Mouse (Mus musculus): ENCODE measurements around the gene Kcnmb1. TPM values are rescaled to one million over a fixed set of nuclear protein-coding genes. Genes with fewer than 3 reads are reported as not detected.
A peak's percentile ranks its signal among the peaks of the same experiment; 100 is the strongest.

Gene Kcnmb1
- total RNA-seq, 1 experiment from 2014 or later, result not detected

GRCm38 (mm10) chr11:33939456-33940113, 23.2 kb upstream of the Kcnmb1 start:
- ATAC-seq (replicated peaks; ENCODE audit: insufficient number of reproducible peaks, low FRiP score, low TSS enrichment, poor library complexity, severe bottlenecking), result 0 out of 2 replicates have a peak, but pooled peaks have one; percentile 33

DNA sequence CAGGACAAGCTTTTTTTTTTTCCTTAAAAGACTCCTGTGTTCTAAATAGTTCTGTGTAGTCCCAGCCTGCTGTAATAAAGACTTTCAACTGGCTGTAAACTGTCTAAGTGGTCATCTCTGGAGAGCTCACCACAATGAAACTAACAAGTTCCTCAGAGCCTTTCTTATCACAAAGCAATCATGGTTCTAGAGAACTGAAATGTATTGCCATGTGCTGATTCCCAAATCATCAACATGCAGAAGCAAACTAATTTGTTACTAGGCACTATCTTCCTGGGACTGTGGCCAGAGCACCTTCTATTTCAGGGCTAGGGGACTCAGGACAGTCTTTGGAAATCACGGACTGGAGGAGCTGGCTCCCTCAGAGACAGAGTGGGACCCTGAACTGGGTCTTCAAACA, 19.2 kb upstream of the Kcnmb1 start:
- ATAC-seq (replicated peaks; ENCODE audit: insufficient number of reproducible peaks, low FRiP score, low TSS enrichment, poor library complexity, severe bottlenecking), result no peak

DNA sequence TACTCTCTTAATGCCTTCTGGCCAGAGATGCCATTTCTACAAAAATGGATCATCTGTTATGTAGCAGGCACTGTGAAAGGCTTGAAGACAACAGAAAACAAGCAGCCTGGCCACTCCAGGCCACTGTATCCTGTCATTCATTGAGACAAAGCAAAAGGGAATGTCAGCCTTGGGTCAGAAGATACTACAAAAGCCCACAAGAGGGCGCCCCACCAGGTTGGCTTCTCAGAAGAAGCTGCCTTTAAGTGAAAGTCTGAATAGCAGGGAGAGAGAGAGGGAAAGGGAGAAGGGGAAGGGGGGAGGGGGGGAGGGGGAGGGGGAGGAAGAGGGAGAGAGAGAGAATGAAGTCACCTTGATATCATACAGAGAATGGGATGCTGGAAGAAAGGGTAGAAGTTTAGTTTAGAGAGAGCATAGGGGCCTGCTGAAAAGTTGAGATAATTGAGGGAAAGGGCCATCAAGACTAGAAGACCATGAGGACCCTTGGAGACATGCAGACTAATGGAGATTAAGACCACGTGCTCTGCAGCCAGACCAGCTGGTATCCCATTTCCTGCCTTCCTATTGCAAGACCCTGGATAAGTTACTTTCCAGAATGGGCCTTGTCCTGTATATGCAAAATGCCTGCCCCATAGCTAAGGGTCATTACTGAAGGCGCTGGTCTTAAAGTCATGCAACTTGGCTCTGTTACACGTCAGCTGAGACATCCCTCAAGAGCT, 18.6 kb upstream of the Kcnmb1 start:
- no peak for ATAC-seq (replicated peaks; ENCODE audit: insufficient number of reproducible peaks, low FRiP score, low TSS enrichment, poor library complexity, severe bottlenecking)

DNA sequence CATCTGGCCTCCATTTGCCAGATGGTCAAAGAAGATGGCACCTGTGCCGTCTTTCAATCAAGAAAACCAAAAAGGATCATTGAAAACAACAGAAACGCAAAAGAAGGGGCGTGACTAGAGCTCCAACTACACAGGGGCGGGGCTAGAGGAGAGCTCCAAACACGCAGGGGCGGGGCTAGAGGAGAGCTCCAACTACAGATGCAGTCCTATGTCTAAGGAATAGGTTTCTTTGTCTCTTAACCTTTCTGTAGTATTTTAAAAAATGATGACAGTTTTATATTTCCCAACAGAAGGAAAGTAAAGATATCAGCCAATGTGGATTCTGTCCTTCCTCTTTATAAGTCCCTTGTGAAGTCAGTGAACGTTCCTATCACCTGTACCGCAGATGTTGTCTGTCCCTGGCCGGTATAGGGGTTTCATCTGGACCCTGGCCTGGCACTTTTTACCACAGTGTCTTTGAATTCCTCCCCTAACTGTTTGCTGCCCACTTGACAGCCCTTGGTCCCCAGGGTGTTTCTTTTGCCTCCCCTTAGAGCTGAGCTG, 18.0 kb upstream of the Kcnmb1 start:
- ATAC-seq (replicated peaks; ENCODE audit: insufficient number of reproducible peaks, low FRiP score, low TSS enrichment, poor library complexity, severe bottlenecking), result no peak

- ATAC-seq (replicated peaks; ENCODE audit: insufficient number of reproducible peaks, low FRiP score, low TSS enrichment, poor library complexity, severe bottlenecking), result no peak
Measured at GRCm38 (mm10) chr11:33946501-33946900, 16.3 kb upstream of the Kcnmb1 start.

DNA sequence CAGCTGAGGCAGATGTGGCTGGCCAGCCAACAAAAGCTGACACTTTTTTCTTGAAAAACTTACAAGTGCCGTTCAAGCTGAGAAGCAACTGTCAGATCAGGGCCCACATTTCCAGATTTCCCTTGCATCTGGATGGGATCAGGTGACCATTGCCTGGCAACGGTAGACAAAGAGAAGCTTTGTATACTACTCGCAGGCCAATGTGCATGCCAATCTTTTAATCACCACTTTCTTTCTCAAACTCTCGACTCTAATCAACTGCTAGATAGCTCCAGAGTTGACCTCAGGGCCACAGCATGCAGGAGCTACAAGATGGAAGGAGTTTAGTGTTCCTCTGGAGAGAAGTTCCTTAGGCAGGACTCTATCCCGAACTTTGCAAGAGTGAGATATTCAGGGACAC, 11.7 kb upstream of the Kcnmb1 start:
- no peak for ATAC-seq (replicated peaks; ENCODE audit: insufficient number of reproducible peaks, low FRiP score, low TSS enrichment, poor library complexity, severe bottlenecking)

DNA sequence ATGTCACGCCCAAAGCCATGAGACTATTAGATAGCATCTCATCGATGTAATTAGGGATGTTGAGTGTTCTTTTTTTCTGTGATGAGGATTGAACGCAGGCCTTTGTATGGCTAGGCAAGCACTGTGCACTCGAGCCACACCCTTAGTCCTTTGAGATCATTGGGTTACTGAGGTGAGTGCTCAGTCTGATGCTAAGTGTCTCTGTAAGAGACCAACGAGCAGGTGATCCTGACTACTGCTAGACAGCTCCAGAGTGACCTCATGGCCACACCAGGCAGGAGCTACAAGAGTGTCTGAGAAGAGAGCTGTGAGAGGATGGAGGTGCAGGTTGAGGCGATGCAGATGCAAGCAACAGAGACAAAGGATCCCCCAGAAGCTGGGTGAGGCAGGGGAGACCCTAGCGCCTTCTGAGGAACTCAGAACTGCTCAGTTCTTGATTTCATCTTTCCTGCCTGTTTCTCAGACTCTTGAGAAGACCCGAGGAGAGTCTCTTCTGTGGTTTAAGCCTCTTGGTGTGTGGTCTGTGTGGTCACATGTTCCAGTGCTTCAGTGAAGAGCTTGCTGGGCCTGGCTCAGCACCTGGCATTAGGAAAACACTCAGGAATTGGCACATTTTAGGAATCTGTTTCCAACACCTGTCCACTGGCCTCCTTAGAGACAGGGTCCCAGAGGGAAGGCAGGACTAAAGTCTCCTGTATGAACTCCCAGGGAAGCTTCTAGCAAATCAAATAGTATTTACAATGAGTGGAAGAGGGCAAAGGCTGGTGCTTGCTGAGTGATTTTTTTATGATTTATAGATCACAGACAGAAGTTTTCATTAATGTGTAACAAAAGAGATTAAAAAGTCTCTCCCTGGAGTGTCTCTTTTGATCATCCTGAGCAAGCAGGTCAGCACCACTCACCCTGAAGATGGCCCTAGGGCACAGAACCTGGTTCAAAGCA, 10.9 kb upstream of the Kcnmb1 start:
- no peak for ATAC-seq (replicated peaks; ENCODE audit: insufficient number of reproducible peaks, low FRiP score, low TSS enrichment, poor library complexity, severe bottlenecking)

DNA sequence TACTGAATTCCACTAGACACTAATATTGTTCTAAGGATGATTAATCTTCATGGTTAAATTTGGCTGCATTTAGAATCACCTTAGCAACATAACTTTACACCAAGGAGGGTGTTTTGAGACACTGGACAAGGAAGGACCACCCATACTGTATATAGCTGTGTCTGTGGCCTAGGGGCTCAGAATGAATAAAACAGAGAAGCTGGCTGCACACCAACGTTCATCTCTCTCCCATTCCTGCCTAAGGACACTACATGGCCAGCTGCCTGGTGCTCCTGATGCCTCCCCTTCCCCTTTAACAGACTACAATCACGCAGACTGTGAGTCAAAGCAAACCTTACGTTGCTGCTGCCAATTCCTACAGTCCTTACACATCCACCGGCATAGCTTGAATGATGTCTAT, 6.8 kb upstream of the Kcnmb1 start:
- ATAC-seq (replicated peaks; ENCODE audit: insufficient number of reproducible peaks, low FRiP score, low TSS enrichment, poor library complexity, severe bottlenecking), result no peak

DNA sequence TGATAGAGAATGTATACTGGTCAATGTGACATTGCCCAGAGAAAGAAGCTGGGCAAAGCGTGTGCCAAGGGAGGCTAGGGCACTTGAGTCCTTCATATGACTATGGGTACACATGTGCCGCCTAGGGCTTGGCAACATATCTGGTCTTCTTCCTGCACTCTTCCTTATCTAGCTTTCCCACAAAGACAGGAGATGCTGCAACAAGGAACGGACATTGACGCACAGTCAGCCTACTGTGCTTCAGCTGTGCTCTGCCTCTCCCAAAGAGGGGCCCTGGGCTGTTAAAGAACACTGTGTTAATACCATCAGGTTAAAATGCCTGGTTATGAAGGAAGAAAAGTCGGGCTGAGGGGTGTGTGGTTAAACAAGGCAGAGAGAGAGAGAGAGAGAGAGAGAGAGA, 6.2 kb upstream of the Kcnmb1 start:
- no peak for ATAC-seq (replicated peaks; ENCODE audit: insufficient number of reproducible peaks, low FRiP score, low TSS enrichment, poor library complexity, severe bottlenecking)

- ATAC-seq (replicated peaks; ENCODE audit: insufficient number of reproducible peaks, low FRiP score, low TSS enrichment, poor library complexity, severe bottlenecking), result no peak
Measured at GRCm38 (mm10) chr11:33957595-33957994, 5.2 kb upstream of the Kcnmb1 start.

DNA sequence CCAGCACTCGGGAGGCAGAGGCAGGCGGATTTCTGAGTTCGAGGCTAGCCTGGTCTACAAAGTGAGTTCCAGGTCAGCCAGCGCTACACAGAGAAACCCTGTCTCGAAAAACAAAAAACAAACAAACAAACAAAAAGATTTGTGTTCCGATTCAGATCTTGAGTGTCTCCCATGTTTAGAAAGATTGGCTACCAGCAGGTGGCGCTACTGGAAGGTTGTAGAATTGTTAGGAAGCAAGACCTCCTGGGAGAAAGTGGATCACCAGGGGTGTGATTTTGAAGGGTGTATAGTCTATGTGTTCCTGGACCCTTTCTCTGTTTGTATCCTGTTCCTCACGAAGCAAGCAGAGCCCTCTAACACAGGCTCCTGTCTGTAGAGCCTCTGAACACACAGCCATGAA, 4.1 kb upstream of the Kcnmb1 start:
- no peak for ATAC-seq (replicated peaks; ENCODE audit: insufficient number of reproducible peaks, low FRiP score, low TSS enrichment, poor library complexity, severe bottlenecking)

DNA sequence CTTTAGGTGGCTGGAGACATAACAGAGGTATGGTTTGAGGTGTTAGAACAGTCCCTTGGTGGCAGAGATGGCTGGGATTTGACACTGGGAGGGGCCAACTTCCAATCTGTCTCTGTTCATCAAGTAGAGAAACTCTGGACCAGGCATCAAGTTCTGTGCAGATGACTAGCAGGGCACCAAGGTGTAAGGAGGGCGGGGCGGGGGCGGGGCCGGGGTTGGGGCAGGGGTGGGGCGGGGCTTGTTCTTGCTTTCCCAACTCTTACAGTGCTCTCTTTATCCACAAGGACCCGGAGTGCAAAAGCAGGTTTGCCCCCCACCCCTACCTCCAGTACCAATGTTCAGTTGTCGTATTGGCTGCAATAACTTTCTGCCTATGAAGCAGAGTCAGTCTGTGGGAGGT, 635 bp upstream of the Kcnmb1 start:
- no peak for ATAC-seq (replicated peaks; ENCODE audit: insufficient number of reproducible peaks, low FRiP score, low TSS enrichment, poor library complexity, severe bottlenecking)

DNA sequence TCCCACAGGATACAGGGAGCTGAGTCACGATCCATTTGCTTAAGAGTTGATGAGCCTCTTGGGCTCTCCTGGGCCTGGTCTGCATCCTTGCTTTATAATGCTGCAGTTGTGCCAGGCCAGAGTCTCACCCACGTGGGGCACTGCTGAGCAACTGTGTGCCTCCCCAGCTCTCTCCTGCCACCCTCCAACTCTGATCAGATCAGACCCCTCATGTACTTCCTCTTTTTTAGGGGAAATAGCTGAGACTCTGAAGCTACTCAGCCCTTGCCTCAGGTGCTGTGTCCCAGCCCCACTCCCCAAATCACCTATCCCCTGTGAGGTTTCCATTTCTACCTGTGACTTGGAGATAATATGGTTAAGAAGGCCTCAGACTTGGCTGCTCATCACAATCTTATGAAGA, 2.6 kb downstream of the Kcnmb1 start:
- ATAC-seq (replicated peaks; ENCODE audit: insufficient number of reproducible peaks, low FRiP score, low TSS enrichment, poor library complexity, severe bottlenecking), result peak; percentile 34

DNA sequence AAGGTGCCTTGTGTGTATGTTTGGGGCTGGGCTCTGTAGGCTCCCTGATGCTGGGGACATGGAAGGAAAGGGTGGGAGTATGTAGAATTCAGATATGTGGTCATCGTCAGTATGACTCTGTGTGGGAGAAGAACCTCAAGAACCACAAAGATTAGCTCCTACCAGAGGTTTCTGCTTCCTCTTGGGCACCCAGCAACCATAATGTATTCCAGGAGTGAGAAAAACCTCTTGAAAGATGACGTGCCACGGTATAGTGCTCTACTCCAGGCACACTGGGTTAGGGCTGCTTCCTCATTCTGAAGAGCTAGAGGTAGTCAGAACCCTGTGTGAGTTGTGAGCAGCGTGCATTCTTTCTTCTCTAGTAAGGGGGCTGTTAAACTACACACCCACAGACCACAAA, 4.9 kb downstream of the Kcnmb1 start:
- peak; percentile 37 for ATAC-seq (replicated peaks; ENCODE audit: insufficient number of reproducible peaks, low FRiP score, low TSS enrichment, poor library complexity, severe bottlenecking)

GRCm38 (mm10) chr11:33969199-33969598, 6.4 kb downstream of the Kcnmb1 start:
- no peak for ATAC-seq (replicated peaks; ENCODE audit: insufficient number of reproducible peaks, low FRiP score, low TSS enrichment, poor library complexity, severe bottlenecking)

DNA sequence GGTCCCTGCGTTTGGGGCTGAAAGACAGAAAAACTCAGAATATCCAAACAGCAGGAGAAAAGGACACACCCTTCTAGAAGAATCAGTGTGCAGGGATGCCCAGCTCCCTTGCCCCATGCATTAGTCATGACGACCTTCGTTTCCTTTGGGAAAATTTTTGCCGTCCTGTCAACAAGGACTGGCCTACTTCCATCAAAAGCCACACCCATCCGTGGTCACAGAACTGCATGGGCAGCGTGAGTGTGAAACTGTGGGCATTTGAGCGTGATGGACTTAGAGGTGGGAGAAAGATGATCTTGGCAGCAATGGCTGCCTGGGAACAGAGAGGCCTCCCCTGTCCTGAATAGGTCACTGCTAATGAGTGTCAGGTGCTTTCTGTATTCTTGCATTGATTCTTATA, 9.3 kb downstream of the Kcnmb1 start:
- no peak for ATAC-seq (replicated peaks; ENCODE audit: insufficient number of reproducible peaks, low FRiP score, low TSS enrichment, poor library complexity, severe bottlenecking)

- no peak for ATAC-seq (replicated peaks; ENCODE audit: insufficient number of reproducible peaks, low FRiP score, low TSS enrichment, poor library complexity, severe bottlenecking)
Measured at GRCm38 (mm10) chr11:33974341-33975040, 11.7 kb downstream of the Kcnmb1 start.

DNA sequence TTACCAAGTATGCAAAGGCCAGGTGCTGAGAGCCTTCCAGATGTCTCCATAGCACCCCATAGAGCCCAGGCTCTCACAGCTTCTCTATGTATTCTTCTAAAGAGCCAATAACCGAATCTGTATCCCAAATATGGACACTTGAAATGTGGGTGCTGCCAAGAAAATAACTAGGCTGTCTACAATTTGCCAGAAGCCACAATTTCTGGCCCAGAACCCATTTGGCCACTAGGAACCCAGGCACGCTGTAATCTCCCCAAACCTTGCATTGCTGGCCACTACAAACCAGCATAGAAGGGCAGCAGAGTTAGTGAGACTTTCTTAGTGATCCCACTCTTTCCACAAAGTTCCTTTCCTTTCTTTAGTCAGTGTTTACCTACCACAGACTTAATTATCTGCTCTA, 12.3 kb downstream of the Kcnmb1 start:
- no peak for ATAC-seq (replicated peaks; ENCODE audit: insufficient number of reproducible peaks, low FRiP score, low TSS enrichment, poor library complexity, severe bottlenecking)

- no peak for ATAC-seq (replicated peaks; ENCODE audit: insufficient number of reproducible peaks, low FRiP score, low TSS enrichment, poor library complexity, severe bottlenecking)
Measured at GRCm38 (mm10) chr11:33980146-33980545, 17.3 kb downstream of the Kcnmb1 start.

All from monocyte, adult 5-6 weeks (primary cell).